Mouse (Mus musculus): ENCODE measurements around the gene Chd4.

The Chd4 gene

GRCm38 (mm10) chr6:125139747-125140146 is 44.0 kb downstream of the Chd4 start:
- no peak for DNase-seq (ENCODE audit: low spot score)

- DNase-seq (ENCODE audit: low spot score) = no peak
Observed at GRCm38 (mm10) chr6:125142436-125142835, 46.7 kb downstream of the Chd4 start.

GRCm38 (mm10) chr6:125143128-125143527 is 47.3 kb downstream of the Chd4 start:
- no peak for DNase-seq (ENCODE audit: low spot score)

GRCm38 (mm10) chr6:125143904-125144303 is 48.1 kb downstream of the Chd4 start:
- DNase-seq (ENCODE audit: low spot score) = no peak

GRCm38 (mm10) chr6:125145001-125145400 is 49.2 kb downstream of the Chd4 start, which contains the start of gene Iffo1:
Iffo1 (plus strand) TSS chr6:125145241.
- DNase-seq (ENCODE audit: low spot score) = peak; percentile 92

DNA sequence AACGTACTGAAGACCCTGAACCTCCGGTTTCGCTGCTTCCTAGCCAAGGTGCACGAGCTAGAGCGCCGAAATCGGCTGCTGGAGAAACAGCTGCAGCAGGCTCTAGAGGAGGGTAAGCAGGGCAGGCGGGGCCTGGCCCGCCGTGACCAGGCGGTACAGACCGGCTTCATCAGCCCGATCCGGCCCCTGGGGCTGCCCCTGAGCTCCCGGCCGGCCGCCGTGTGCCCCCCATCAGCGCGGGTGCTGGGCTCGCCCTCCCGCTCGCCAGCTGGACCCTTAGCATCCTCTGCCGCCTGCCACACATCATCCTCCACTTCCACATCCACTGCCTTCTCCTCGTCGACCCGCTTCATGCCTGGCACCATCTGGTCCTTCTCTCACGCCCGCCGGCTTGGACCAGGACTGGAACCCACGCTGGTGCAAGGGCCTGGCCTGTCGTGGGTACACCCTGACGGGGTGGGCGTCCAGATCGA is 49.7 kb downstream of the Chd4 start:
- no peak for DNase-seq (ENCODE audit: low spot score)

DNA sequence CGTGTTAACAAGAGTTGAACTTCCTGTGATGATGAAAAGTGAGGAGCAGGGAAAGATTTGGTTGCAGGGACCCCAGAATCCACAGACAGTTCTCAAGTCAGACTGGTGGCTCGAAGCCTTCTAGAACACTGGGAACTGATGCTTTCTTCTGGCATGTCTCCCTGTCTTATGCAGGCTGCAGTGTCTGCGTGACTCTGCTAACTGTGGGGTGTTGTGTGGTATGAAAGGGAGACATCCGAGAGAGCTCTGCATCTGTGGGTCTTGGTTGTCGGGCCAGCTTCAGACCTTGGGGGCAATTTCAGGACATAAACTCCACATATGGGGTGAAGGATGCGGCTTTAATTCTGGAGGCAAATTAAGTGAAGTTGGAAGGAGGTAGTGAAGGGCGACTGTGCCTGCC is 50.4 kb downstream of the Chd4 start:
- DNase-seq (ENCODE audit: low spot score) = no peak

DNA sequence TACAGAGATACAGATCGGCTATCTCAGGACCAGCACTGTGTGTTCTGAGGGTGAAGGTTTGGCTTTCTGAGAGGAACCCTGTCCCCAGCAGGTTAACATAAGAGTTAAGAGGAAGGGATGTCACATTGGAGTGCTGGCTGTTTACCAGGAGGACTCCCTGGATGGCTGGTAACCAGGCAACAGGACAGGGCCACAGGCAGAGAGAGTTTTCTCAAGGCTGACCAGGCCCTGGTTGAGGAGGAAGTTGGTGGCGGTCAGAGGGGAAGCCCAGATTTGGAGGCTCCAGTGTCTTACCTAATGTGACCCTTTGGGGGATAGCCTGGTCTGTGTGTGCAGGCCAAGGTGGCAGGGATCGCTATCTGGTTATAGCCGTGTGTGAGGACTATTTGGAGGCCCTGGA is 51.0 kb downstream of the Chd4 start:
- peak; percentile 55 for DNase-seq (ENCODE audit: low spot score)

DNA sequence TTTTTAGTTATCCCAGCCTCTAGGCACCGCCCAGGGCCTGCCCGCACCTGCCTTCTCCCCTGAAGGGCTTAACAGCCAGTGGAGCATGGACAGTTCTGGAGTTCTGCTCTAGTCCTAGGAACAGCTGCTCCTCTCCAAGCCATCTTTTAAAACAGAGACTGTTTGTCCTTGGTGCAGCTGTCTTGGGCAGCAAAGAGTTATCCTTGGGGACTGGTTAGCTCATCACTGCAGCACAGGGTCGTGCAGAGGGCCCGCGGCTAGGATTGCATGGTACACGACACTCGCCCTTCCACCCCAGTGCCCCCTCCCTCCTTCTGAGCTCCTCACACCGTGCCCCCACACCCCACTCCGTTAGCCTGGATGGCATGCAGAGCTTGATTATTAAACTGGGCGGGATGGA is 51.5 kb downstream of the Chd4 start:
- DNase-seq (ENCODE audit: low spot score) = no peak

DNA sequence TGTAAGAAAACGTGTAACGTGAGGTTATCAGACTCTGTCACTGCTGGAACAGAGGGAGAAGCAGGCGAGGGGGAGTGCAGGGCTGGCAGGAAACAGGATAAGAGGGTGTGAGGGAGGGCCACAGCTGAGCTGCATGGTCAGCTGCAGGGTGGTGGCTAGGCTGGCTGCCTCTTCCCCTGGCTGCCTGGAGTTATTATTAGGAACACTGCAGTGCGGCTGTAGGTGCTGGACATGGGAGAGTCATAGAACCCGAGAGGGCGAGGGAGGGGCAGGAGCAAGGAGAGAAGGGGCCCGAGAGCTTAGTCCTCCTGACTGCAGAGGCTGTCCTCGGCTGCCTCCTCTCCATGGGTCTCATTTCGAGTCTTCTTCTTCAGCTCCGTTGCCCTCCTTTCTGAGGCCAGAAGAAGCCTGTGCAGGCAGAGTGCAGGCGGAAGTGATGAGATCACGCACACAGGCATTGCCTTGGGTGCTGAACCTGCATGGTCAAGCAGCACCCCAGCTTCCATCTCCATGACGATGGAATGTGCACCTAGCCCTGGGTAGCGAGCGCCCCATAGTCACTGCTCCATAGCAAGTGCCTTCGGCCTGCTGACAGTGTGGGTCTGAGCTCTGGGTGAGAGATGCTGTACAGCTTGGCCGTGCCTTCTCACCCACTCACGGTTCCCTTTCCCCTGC is 52.6 kb downstream of the Chd4 start:
- DNase-seq (ENCODE audit: low spot score) = no peak

DNA sequence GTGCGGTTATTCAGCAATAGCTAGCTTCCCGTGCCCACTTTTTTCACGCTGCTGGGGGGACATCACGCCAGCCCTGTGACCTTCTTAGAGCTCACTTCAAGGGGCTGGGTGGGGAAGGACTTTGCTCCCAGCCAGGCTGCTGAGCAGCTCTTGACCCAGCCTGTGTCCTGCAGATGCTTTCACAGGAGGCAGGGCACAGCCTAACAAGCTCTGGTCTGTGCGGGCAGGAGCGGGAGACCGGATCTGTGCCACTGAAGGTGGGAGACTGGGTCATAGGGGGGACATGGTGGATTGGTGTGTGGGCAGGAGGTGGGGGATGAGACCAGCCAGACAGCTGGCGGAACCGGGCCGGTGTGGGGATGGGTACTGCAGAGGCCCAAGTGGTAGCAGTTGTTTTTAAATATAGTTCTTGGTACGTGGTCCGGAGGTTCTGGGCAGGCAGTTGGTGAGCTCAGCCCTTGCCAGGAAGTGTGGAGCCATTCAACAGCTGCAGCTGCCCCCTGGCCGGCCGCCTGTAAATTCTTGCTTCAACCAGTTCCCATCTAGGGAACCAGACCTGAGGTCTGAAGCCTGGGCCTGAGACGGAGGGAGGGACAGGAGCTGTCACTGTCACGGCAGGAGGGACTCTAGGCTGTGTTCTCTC is 53.3 kb downstream of the Chd4 start:
- no peak for DNase-seq (ENCODE audit: low spot score)

DNA sequence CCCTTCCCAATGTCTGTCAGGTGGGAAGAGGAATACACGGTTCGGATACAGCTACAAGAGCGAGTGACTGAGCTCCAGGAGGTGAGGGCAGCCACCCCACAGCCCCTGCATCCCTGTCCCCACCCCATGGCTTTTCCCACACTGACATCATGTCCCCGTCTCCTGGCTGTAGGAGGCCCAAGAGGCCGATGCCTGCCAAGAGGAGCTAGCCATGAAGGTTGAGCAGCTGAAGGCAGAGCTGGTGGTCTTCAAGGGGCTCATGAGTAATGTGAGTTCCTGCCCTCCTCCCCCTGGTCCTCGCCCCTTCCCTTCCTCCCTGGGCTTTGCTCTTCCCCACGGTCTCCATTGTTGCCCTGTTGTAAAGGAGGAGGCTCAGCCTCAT is 53.8 kb downstream of the Chd4 start:
- no peak for DNase-seq (ENCODE audit: low spot score)

DNA sequence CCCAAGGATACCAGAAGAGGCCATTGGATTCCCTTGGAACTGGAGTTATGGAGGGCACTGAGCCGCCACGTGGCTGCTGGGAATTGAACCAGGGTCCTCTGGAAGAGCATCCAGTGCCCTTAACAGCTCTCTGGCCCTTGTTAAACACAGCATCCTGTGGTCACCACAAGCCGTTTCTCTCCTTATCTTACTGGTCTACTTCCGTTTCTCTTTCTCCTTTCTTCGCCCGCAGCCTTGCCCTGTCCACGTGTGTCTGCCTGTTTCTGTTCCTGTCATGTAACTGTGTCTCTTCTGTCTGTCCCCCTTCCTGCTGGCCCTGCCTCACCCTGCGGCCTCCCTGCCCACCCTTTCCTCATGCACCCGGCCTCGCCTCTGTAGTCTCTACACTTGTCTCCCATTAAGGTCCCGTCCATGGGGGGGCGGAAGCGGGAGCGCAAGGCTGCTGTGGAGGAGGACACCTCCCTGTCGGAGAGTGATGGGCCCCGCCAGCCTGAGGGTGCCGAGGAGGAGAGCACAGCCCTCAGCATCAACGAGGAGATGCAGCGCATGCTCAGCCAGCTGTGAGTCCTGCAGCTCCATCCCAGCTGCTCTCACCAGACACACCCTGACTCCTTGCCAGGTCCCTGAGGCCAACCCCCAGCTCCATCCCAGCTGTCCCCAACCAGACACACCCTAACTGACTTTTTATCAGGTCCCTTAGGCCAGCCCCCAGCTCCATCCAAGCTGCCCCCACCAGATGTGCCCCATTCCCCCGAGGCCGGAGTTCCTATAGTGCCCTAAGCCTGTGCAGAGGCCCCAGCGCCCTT is 56.6 kb downstream of the Chd4 start:
- no peak for DNase-seq (ENCODE audit: low spot score)

GRCm38 (mm10) chr6:125153018-125153389 is 57.2 kb downstream of the Chd4 start:
- DNase-seq (ENCODE audit: low spot score) = no peak

GRCm38 (mm10) chr6:125153682-125154081 is 57.9 kb downstream of the Chd4 start:
- no peak for DNase-seq (ENCODE audit: low spot score)

GRCm38 (mm10) chr6:125154550-125154949 is 58.8 kb downstream of the Chd4 start:
- no peak for DNase-seq (ENCODE audit: low spot score)

GRCm38 (mm10) chr6:125155262-125155661 is 59.5 kb downstream of the Chd4 start:
- no peak for DNase-seq (ENCODE audit: low spot score)

GRCm38 (mm10) chr6:125156491-125156890 is 60.7 kb downstream of the Chd4 start:
- DNase-seq (ENCODE audit: low spot score) = no peak

DNA sequence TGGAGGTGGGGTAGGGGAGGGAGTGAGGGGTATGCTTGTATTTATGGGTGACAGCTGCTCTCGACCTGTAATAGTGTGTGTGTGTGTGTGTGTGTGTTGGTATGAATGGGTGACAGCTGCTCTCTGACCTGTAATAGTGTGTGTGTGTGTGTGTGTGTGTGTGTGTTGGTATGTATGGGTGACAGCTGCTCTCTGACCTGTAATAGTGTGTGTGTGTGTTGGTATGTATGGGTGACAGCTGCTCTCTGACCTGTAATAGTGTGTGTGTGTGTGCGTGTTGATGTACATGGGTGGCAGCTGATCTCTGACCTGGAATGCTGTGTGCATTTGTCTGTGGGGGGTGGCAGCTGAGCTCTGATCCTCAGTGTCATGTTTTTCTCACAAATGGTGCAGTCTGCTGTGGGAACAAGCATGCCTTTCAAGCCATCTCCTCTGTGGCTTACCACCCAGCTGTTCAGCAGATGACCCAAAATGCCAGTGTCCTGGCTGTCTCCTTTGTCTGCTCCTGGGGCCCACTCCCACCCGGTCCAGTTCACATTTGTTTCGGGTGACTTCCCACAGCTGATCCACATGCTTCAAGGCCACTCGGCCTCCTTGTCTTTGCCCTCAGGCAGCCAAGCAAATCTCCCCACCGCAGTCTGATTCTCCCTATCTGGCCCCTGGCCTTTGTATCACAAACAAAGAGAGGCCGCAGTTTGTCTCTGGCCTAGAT is 61.3 kb downstream of the Chd4 start:
- DNase-seq (ENCODE audit: low spot score) = no peak

DNA sequence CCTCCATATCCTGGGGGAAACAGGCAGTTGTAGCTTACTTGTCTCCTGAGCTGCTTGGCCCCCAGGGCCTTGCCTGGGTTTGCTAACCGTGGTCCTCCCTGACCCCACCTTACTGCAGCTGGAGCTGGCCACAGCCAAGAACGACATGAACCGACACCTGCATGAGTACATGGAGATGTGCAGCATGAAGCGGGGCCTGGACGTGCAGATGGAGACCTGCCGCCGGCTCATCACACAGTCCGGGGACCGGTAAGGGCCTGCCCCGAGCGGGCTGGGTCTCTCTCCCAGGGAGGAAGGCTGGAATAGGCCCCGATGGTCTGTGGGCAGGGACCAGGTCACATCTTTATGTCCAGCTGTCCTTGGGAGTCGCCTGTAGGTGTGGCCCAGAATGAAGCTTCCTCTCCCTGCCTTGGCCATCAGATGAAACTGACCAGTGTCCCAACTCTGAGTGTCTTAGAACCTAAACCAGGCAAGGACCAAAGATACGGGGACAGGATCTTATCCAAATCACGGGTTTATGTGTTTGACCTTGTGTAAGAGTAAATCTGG is 63.2 kb downstream of the Chd4 start:
- DNase-seq (ENCODE audit: low spot score) = no peak

DNA sequence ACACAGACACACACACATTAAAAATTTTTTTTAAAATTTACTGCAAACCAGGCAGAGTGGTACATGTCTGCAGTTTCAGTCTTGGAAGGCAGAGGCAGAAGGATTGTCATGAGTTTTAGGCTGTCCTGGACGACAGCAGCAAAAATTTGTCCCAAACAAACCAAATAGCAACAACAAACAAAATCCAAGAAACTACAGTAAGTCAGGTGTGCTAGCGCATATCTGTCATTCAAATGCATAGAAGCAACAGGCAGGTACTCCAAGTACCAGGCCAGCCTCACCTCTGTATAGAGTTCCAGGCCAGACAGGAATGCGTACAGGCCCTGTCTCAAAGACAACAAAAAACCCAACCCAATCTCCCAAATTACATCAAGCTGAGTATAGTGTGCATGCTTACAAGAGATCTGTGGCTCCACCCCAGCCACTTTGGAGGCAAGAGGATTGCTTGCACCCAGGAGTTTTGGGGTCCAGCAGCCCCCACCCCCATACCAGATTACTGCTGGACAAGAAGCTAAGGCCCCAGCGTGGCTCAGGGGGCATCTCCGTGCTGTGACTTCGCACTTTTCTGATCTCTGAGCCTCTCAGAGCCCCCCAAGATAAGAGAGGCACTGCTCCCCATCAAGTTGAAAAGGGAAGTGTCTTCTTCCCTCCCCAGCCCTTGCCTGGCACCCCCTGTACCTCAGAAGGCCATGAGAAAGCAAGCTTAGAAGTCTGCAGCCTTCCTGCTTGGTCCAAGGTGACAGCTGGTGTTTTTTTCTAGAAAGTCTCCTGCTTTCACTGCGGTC is 64.2 kb downstream of the Chd4 start:
- no peak for DNase-seq (ENCODE audit: low spot score)

GRCm38 (mm10) chr6:125160558-125160853 is 64.7 kb downstream of the Chd4 start:
- DNase-seq (ENCODE audit: low spot score) = no peak
